Mouse (Mus musculus) embryonic facial prominence, embryonic 11.5 days (tissue): ENCODE data around the gene Rps26. TPM values are rescaled to one million over a fixed set of nuclear protein-coding genes. Genes with fewer than 3 reads are reported as not detected.
"Not testable (repeated sequence)": the region's sequence is repeated elsewhere in the genome, so short reads cannot be mapped to it uniquely, and the experiment has no call there.

Experiments
- ATAC-seq: fragments of 200-750 bp; cut with Nextera tagmentation; replicated peaks from 2 replicates; pipeline ENCODE4 v1.8.0; 2017; ENCODE audit warnings: low read depth; ENCODE audit not compliant: insufficient number of reproducible peaks, low FRiP score, low TSS enrichment
- DNase-seq: peaks from one replicate; pipeline ENCODE4 v3.0.0-alpha.2; 2015; ENCODE audit warnings: low spot score
- H3K27ac ChIP-seq: fragments of 300-500 bp; sonication (generic); replicated peaks from 2 replicates; pipeline ENCODE4 v1.5.1; 2014; ENCODE audit warnings: mild to moderate bottlenecking, low read depth, low read length, control low read depth
- H3K27me3 ChIP-seq: fragments of 300-500 bp; sonication (generic); 2 replicates; pipeline ENCODE4 v1.6.1; 2014; ENCODE audit warnings: mild to moderate bottlenecking, low read length, moderate library complexity, mixed read lengths; ENCODE audit not compliant: control insufficient read depth, insufficient read depth
- H3K36me3 ChIP-seq: fragments of 300-500 bp; sonication (generic); replicated peaks from 2 replicates; pipeline ENCODE4 v1.6.1; 2014; ENCODE audit warnings: low read depth, mild to moderate bottlenecking, low read length, moderate library complexity, mixed read lengths; ENCODE audit not compliant: control insufficient read depth, insufficient read depth
- H3K4me1 ChIP-seq: fragments of 300-500 bp; sonication (generic); 2 replicates; pipeline ENCODE4 v1.6.1; 2014; ENCODE audit warnings: low read length, mixed read lengths; ENCODE audit not compliant: control insufficient read depth, insufficient read depth
- H3K4me2 ChIP-seq: fragments of 300-500 bp; sonication (generic); 2 replicates; pipeline ENCODE4 v1.6.1; 2014; ENCODE audit warnings: low read depth, mild to moderate bottlenecking, control low read depth, low read length, moderate library complexity
- H3K4me3 ChIP-seq: fragments of 300-500 bp; sonication (generic); 2 replicates; pipeline ENCODE4 v1.5.1; 2014; ENCODE audit warnings: low read depth, low read length, control low read depth
- H3K9ac ChIP-seq: fragments of 300-500 bp; sonication (generic); replicated peaks from 2 replicates; pipeline ENCODE4 v1.6.1; 2014; ENCODE audit warnings: mild to moderate bottlenecking, control low read depth, low read length
- H3K9me3 ChIP-seq: fragments of 300-500 bp; sonication (generic); replicated peaks from 2 replicates; pipeline ENCODE4 v1.6.1; 2016; ENCODE audit warnings: mild to moderate bottlenecking, low read length, inconsistent platforms, mixed read lengths; ENCODE audit not compliant: control insufficient read depth
- WGBS: fragments of 180-500 bp; shearing (Covaris S2); extraction: QIAGEN DNeasy Blood & Tissue Kit; methylation state at CpG from one replicate; pipeline ENCODE4 v1.1.7; 2014; 5-methylcytosine and 5-hydroxymethylcytosine counted together
- polyA plus RNA-seq: library from polyadenylated mRNA; unstranded; fragments of >200 nt; fragmentation: Nextera tagmentation; extraction: Ambion mirVana; gene quantifications from 2 replicates; pipeline ENCODE4 v1.2.1, GENCODE M21; 2014

The Rps26 gene
- polyA plus RNA-seq, 1 experiment from 2014 or later: 765 TPM

- Histone ChIP-seq H3K9ac (no peak overlapping the region), H3K27me3 (no peaks in the 10 kb centered on the region), H3K36me3 (no peaks in the 10 kb centered on the region; the same call in 1 of the 2 replicates), H3K4me1 (peaks cover 3% of the 10 kb centered on the region; the same call in 1 of the 2 replicates), H3K27ac (no peak overlapping the region), H3K9me3 (no peaks in the 10 kb centered on the region), H3K4me2 (no peak overlapping the region), H3K4me3 (no peak overlapping the region)
- DNase-seq (no peak), ATAC-seq (no peak)
- 47% methylated on average over 6 of the region's 6 CpGs for whole genome bisulfite sequencing
Measured at GRCm38 (mm10) chr10:128636561-128636960, 10.0 kb upstream of the Rps26 start.

GRCm38 (mm10) chr10:128635697-128636096 is 9.2 kb upstream of the Rps26 start:
- no peaks in the 10 kb centered on the region for H3K27me3 ChIP-seq
- H3K4me3 ChIP-seq: no peak overlapping the region
- ATAC-seq (no peak), DNase-seq (no peak)
- no peak overlapping the region for H3K4me2 ChIP-seq
- H3K9ac ChIP-seq: no peak overlapping the region
- H3K4me1 ChIP-seq: peaks cover 3% of the 10 kb centered on the region; the same call in 1 of the 2 replicates
- no peak overlapping the region for H3K27ac ChIP-seq
- no peaks in the 10 kb centered on the region; the same call in 1 of the 2 replicates for H3K36me3 ChIP-seq
- H3K9me3 ChIP-seq: no peaks in the 10 kb centered on the region
- WGBS: 94% methylated on average over 13 of the region's 13 CpGs

GRCm38 (mm10) chr10:128631571-128631970 is 5.0 kb upstream of the Rps26 start:
- H3K4me3 ChIP-seq: no peak overlapping the region
- 21% methylated on average over 6 of the region's 6 CpGs for WGBS
- H3K4me1 ChIP-seq: no peaks in the 10 kb centered on the region
- H3K27me3 ChIP-seq: no peaks in the 10 kb centered on the region
- no peak overlapping the region for H3K27ac ChIP-seq
- ATAC-seq (no peak), DNase-seq (no peak)
- no peaks in the 10 kb centered on the region; the same call in 1 of the 2 replicates for H3K36me3 ChIP-seq
- H3K4me2 ChIP-seq: no peak overlapping the region
- no peaks in the 10 kb centered on the region for H3K9me3 ChIP-seq
- H3K9ac ChIP-seq: no peak overlapping the region

GRCm38 (mm10) chr10:128630306-128630705 is 3.8 kb upstream of the Rps26 start:
- H3K36me3 ChIP-seq, DNase-seq, H3K4me3 ChIP-seq, H3K9me3 ChIP-seq, H3K4me2 ChIP-seq, ATAC-seq, H3K9ac ChIP-seq, H3K27ac ChIP-seq, H3K27me3 ChIP-seq, H3K4me1 ChIP-seq: not testable (repeated sequence)
- 85% methylated on average over 5 of the region's 5 CpGs for whole genome bisulfite sequencing

- Histone ChIP-seq H3K4me1 (no peaks in the 10 kb centered on the region), H3K36me3 (no peaks in the 10 kb centered on the region; the same call in 1 of the 2 replicates), H3K27ac (no peak overlapping the region), H3K4me2 (no peak overlapping the region), H3K9me3 (no peaks in the 10 kb centered on the region), H3K27me3 (no peaks in the 10 kb centered on the region), H3K9ac (no peak overlapping the region), H3K4me3 (no peak overlapping the region)
- ATAC-seq (no peak), DNase-seq (no peak)
- WGBS: 63% methylated on average over 2 of the region's 2 CpGs
Measured at GRCm38 (mm10) chr10:128629746-128630145, 3.2 kb upstream of the Rps26 start.

GRCm38 (mm10) chr10:128627398-128628317 is 1.1 kb upstream of the Rps26 start:
- no peaks in the 10 kb centered on the region for H3K27me3 ChIP-seq
- H3K4me1 ChIP-seq: no peaks in the 10 kb centered on the region
- no peak overlapping the region for H3K27ac ChIP-seq
- H3K4me2 ChIP-seq: no peak overlapping the region
- H3K4me3 ChIP-seq: no peak overlapping the region
- H3K9me3 ChIP-seq: no peaks in the 10 kb centered on the region
- H3K9ac ChIP-seq: no peak overlapping the region
- H3K36me3 ChIP-seq: peaks cover 8% of the 10 kb centered on the region
- DNase-seq (no peak), ATAC-seq (no peak)
- 79% methylated on average over 10 of the region's 10 CpGs for WGBS

- H3K4me1 ChIP-seq: no peaks in the 10 kb centered on the region
- ATAC-seq (no peak), DNase-seq (no peak)
- peak overlapping the region; percentile 70 for H3K4me2 ChIP-seq
- no peaks in the 10 kb centered on the region for H3K27me3 ChIP-seq
- peak overlapping the region; percentile 94 for H3K9ac ChIP-seq
- no peaks in the 10 kb centered on the region for H3K9me3 ChIP-seq
- H3K27ac ChIP-seq: no peak overlapping the region
- WGBS: 42% methylated on average over 7 of the region's 7 CpGs
- H3K4me3 ChIP-seq: peak overlapping the region; percentile 92
- peaks cover 8% of the 10 kb centered on the region for H3K36me3 ChIP-seq
Measured at GRCm38 (mm10) chr10:128625287-128625894, 1.2 kb downstream of the Rps26 start.

- H3K36me3 ChIP-seq, H3K9ac ChIP-seq, H3K4me2 ChIP-seq, DNase-seq, H3K4me3 ChIP-seq, H3K27ac ChIP-seq, ATAC-seq, H3K9me3 ChIP-seq, H3K4me1 ChIP-seq, H3K27me3 ChIP-seq: not testable (repeated sequence)
- 87% methylated on average over 4 of the region's 4 CpGs for WGBS
Measured at GRCm38 (mm10) chr10:128623106-128623613, 3.4 kb downstream of the Rps26 start.
